Mouse (Mus musculus): ENCODE results near the gene Alx1.

DNA sequence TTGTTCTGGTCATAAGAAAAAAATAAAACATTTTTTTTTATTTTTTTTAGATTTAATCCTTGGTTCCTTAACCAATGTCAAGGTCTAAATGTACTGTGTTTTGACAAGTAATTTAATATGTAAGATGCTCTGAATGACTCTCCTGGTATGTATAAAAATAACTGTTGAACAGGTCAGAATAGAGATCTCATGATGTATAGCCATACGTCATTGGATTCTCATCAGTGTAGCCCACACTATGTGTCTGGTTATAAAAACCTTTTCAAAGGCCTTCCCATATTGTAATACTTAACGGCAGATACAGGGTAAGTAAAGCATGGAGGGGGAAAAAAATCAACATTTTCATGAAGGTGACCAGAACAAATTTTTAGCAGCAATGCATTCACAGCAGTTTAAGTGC, 19.6 kb upstream of the Alx1 start:
- TF ChIP-seq CTCF (IDR thresholded peaks at IDR 0.05) = no peak
- TF ChIP-seq EP300 (IDR thresholded peaks at IDR 0.05) = no peak

All from lung, postnatal 0 days (tissue).